Mouse (Mus musculus) lung, embryonic 14.5 days (tissue): ENCODE results near the gene Plaa. TPM values are rescaled to one million over a fixed set of nuclear protein-coding genes. Genes with fewer than 3 reads are reported as not detected.

ENCODE experiments used
- ATAC-seq: fragments of 200-750 bp; cut with Nextera tagmentation; 2 replicates; pipeline ENCODE4 v1.8.0; 2017; ENCODE audit warnings: mild to moderate bottlenecking, moderate TSS enrichment, moderate library complexity; ENCODE audit not compliant: insufficient read depth
- DNase-seq: peaks from one replicate; pipeline ENCODE4 v3.0.0-alpha.2; 2015
- H3K27ac ChIP-seq: fragments of 300-500 bp; sonication (generic); 2 replicates; pipeline ENCODE4 v1.5.1; 2014; ENCODE audit warnings: low read depth, mild to moderate bottlenecking, moderate library complexity
- H3K27me3 ChIP-seq: fragments of 300-500 bp; sonication (generic); 2 replicates; pipeline ENCODE4 v1.6.1; 2014; ENCODE audit warnings: low read length, control low read depth; ENCODE audit not compliant: insufficient read depth
- H3K36me3 ChIP-seq: fragments of 300-500 bp; sonication (generic); 2 replicates; pipeline ENCODE4 v1.6.1; 2014; ENCODE audit warnings: control low read depth; ENCODE audit not compliant: insufficient read depth
- H3K4me1 ChIP-seq: fragments of 300-500 bp; sonication (generic); 2 replicates; pipeline ENCODE4 v1.6.1; 2014; ENCODE audit warnings: antibody characterized with exemption, control low read depth; ENCODE audit not compliant: insufficient read depth
- H3K4me2 ChIP-seq: fragments of 300-500 bp; sonication (generic); 2 replicates; pipeline ENCODE4 v1.6.1; 2014; ENCODE audit warnings: mild to moderate bottlenecking
- H3K4me3 ChIP-seq: fragments of 300-500 bp; sonication (generic); 2 replicates; pipeline ENCODE4 v1.5.1; 2014; ENCODE audit warnings: low read depth, low read length
- H3K9ac ChIP-seq: fragments of 300-500 bp; sonication (generic); 2 replicates; pipeline ENCODE4 v1.6.1; 2014
- H3K9me3 ChIP-seq: fragments of 300-500 bp; sonication (generic); 2 replicates; pipeline ENCODE4 v1.6.1; 2016; ENCODE audit warnings: low read depth, low read length, control low read depth
- CTCF ChIP-seq: IDR thresholded peaks from 2 replicates; pipeline ENCODE4 v1.5.1; 2016; ENCODE audit warnings: antibody characterized with exemption, low read depth
- WGBS: fragments of 180-500 bp; shearing (Covaris S2); extraction: QIAGEN DNeasy Blood & Tissue Kit; methylation state at CpG from one replicate; pipeline ENCODE4 v1.1.7; 2014; 5-methylcytosine and 5-hydroxymethylcytosine counted together
- polyA plus RNA-seq: library from polyadenylated mRNA; unstranded; fragments of >200 nt; fragmentation: Nextera tagmentation; extraction: Ambion mirVana; gene quantifications from 2 replicates; pipeline ENCODE4 v1.2.1, GENCODE M21; 2014

Plaa gene
- polyA plus RNA-seq, 1 experiment from 2014 or later: 80.9 TPM

- ATAC-seq (no peak), DNase-seq (no peak)
- Histone ChIP-seq H3K9me3 (no peaks in the 10 kb centered on the region), H3K4me3 (no peak overlapping the region), H3K4me2 (no peak overlapping the region), H3K36me3 (no peaks in the 10 kb centered on the region), H3K27me3 (no peaks in the 10 kb centered on the region), H3K9ac (no peak overlapping the region), H3K27ac (no peak overlapping the region), H3K4me1 (no peaks in the 10 kb centered on the region)
- 73% methylated on average over 3 of the region's 3 CpGs for WGBS
- no peak for TF ChIP-seq CTCF
Measured at GRCm38 (mm10) chr4:94610339-94610738, 7.3 kb upstream of the Plaa start.

- no peak overlapping the region for H3K9ac ChIP-seq
- H3K4me3 ChIP-seq: no peak overlapping the region
- TF ChIP-seq CTCF: no peak
- H3K4me1 ChIP-seq: no peaks in the 10 kb centered on the region
- no peaks in the 10 kb centered on the region for H3K27me3 ChIP-seq
- ATAC-seq (no peak), DNase-seq (no peak)
- H3K9me3 ChIP-seq: no peaks in the 10 kb centered on the region
- no peaks in the 10 kb centered on the region for H3K36me3 ChIP-seq
- no peak overlapping the region for H3K4me2 ChIP-seq
- H3K27ac ChIP-seq: no peak overlapping the region
- WGBS: 88% methylated on average over 2 of the region's 2 CpGs
Measured at GRCm38 (mm10) chr4:94605591-94605990, 2.5 kb upstream of the Plaa start.

DNA sequence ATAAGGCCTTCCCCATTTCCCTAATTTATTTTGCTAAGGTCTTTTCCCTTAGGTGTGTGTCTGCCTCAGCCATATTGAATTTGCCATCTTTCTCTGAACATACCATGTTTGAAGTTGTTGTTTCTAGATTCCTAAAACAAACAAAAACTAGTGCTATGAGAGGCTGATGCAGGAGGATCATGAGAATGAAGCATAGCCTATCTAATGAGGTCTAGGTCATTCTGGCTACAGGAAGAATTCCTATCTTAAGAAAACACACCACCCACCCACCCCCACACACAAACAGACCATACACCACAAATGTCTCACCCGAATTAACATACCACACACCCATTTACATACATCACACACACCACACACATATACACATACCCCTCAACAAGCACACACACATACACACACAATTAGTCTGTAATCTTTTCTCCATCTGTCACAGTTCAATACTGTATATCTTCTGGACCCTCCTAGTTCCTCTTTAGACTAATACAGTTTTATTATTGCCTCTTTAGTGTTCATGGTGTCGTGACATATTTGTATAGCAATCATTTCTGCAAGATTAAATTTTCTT lies 1.5 kb upstream of the Plaa start:
- no peak for DNase-seq
- Histone ChIP-seq H3K36me3 (no peaks in the 10 kb centered on the region), H3K9me3 (no peaks in the 10 kb centered on the region), H3K27ac (no peak overlapping the region), H3K4me3 (peak overlapping the region; percentile 95; the same call in 1 of the 2 replicates), H3K27me3 (no peaks in the 10 kb centered on the region), H3K9ac (no peak overlapping the region), H3K4me2 (peak overlapping the region; percentile 83; the same call in 1 of the 2 replicates), H3K4me1 (no peaks in the 10 kb centered on the region)
- no peak for TF ChIP-seq CTCF
- WGBS: 88% methylated on average over 2 of the region's 2 CpGs
- ATAC-seq: no peak

GRCm38 (mm10) chr4:94602496-94603030 lies 481 bp downstream of the Plaa start:
- TF ChIP-seq CTCF: no peak
- Histone ChIP-seq H3K9me3 (no peaks in the 10 kb centered on the region), H3K9ac (peak overlapping the region; percentile 88), H3K4me2 (peak overlapping the region; percentile 83), H3K27me3 (no peaks in the 10 kb centered on the region), H3K36me3 (no peaks in the 10 kb centered on the region), H3K4me1 (no peaks in the 10 kb centered on the region), H3K27ac (peak overlapping the region; percentile 92), H3K4me3 (peak overlapping the region; percentile 95)
- WGBS: under 1% methylated on average over 33 of the region's 33 CpGs
- peak; percentile 79 for ATAC-seq
- DNase-seq: no peak

DNA sequence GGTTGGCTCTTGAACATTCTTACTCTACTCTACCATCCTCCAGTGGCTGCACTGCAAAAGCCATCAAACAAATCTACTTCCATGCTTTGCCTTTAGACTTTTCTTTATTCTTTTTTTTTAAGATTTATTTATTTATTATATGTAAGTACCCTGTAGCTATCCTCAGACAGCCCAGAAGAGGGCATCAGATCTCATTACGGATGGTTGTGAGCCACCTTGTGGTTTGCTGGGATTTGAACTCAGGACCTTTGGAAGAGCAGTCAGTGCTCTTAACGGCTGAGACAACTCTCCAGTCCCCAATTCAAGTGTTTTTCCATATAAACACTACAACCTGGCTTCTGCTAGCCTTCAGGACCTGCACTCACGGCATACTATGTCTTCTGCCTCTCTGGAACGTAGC lies 1.6 kb downstream of the Plaa start:
- H3K4me3 ChIP-seq: peak overlapping the region; percentile 95
- WGBS: 78% methylated on average over 4 of the region's 4 CpGs
- H3K4me2 ChIP-seq: peak overlapping the region; percentile 83

DNA sequence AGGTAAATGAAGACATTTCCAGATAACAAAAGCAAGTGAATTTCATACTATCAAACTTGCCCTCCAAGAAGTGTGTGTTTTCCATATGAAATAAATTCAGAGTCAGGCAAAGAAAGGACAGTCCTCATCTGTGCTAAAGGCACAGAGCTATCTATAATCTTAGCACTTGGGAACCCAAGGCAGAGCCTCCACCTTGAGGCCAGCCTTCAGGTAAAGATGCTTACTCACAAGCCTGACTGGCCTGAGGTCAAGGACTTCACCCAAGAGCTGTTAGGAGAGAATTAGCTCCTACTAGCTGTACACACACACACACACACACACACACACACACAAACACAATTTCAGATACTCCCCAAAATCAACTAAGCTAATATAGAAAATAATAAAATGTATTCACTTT lies 10.3 kb downstream of the Plaa start:
- ATAC-seq (no peak), DNase-seq (no peak)
- no peak overlapping the region for H3K9ac ChIP-seq
- H3K27me3 ChIP-seq: no peaks in the 10 kb centered on the region
- no peak for TF ChIP-seq CTCF
- H3K4me2 ChIP-seq: no peak overlapping the region
- H3K9me3 ChIP-seq: no peaks in the 10 kb centered on the region
- no peaks in the 10 kb centered on the region for H3K4me1 ChIP-seq
- 0 out of 2 replicates have a peak, but pooled peaks cover 1% of the 10 kb centered on the region for H3K36me3 ChIP-seq
- H3K4me3 ChIP-seq: no peak overlapping the region
- H3K27ac ChIP-seq: no peak overlapping the region

More for the DNA sequence above, 1.6 kb downstream of the Plaa start:
- Histone ChIP-seq H3K9me3 (no peaks in the 10 kb centered on the region), H3K4me1 (no peaks in the 10 kb centered on the region), H3K27me3 (no peaks in the 10 kb centered on the region), H3K9ac (no peak overlapping the region; the same call in 1 of the 2 replicates), H3K36me3 (no peaks in the 10 kb centered on the region), H3K27ac (no peak overlapping the region)
- DNase-seq (peak; percentile 14), ATAC-seq (no peak)
- TF ChIP-seq CTCF: 0 out of 2 replicates have a peak, but pooled peaks have one; percentile 10

GRCm38 (mm10) chr4:94591765-94592381 lies 11.2 kb downstream of the Plaa start:
- Histone ChIP-seq H3K4me1 (no peaks in the 10 kb centered on the region), H3K4me2 (no peak overlapping the region), H3K9me3 (no peaks in the 10 kb centered on the region), H3K36me3 (0 out of 2 replicates have a peak, but pooled peaks cover 4% of the 10 kb centered on the region), H3K4me3 (no peak overlapping the region), H3K9ac (no peak overlapping the region), H3K27ac (no peak overlapping the region), H3K27me3 (no peaks in the 10 kb centered on the region)
- 66% methylated on average over 4 of the region's 4 CpGs for WGBS
- ATAC-seq (no peak), DNase-seq (peak; percentile 23)
- TF ChIP-seq CTCF: no peak
